Mouse (Mus musculus): ENCODE measurements around the gene Rassf6. TPM values are rescaled to one million over a fixed set of nuclear protein-coding genes. Genes with fewer than 3 reads are reported as not detected.
"Not testable (repeated sequence)": the region's sequence is repeated elsewhere in the genome, so short reads cannot be mapped to it uniquely, and the experiment has no call there.

Rassf6 gene
- total and polyA plus RNA-seq, 3 experiments = not detected

DNA sequence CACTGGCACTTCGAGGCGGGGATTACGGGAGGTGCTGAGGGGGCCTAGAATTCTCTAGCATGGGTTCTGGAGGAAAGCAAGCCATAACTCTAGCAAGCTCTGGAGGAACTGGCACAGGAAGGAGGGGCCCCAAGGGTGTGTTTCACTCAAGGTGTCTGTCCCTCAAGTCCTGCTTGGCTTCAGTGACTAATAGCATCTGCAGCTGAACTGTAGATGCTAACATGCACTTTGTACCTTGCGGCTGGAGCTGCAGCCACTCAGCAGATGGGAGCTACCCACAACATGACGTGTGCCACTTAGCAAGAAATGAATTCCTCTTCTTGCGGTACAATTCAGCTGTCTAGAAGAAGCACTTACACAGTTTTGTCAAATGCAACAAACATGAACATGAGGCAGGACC lies 18.7 kb downstream of the Rassf6 start:
- no peaks in the 10 kb centered on the region for H3K27me3 ChIP-seq (ENCODE audit: insufficient read depth, low read length)
- no peaks in the 10 kb centered on the region for H3K36me3 ChIP-seq (replicated peaks)
- H3K4me1 ChIP-seq (ENCODE audit: insufficient read depth, low read depth, low read length) = no peaks in the 10 kb centered on the region
- H3K4me3 ChIP-seq (ENCODE audit: low read depth, low read length) = no peak overlapping the region
- no peaks in the 10 kb centered on the region for H3K9me3 ChIP-seq (replicated peaks)
- ATAC-seq (ENCODE audit: extremely low read depth, insufficient number of reproducible peaks, low FRiP score, poor library complexity, severe bottlenecking) (no peak), DNase-seq (ENCODE audit: low spot score) (no peak)
- TF ChIP-seq TAL1 (conservative IDR thresholded peaks at IDR 0.05; ENCODE audit: low read depth, low read length) = no peak
- TF ChIP-seq GATA1 (IDR thresholded peaks at IDR 0.05; ENCODE audit: borderline replicate concordance, low read length) = no peak
- TF ChIP-seq GATA2 (IDR thresholded peaks at IDR 0.05; ENCODE audit: borderline replicate concordance, low read depth, low read length) = no peak
- TF ChIP-seq CTCF (IDR thresholded peaks at IDR 0.05; ENCODE audit: low read depth, low read length) = no peak
- TF ChIP-seq POLR2AphosphoS5 (IDR thresholded peaks at IDR 0.05; ENCODE audit: insufficient replicate concordance, low read depth, low read length) = no peak

DNA sequence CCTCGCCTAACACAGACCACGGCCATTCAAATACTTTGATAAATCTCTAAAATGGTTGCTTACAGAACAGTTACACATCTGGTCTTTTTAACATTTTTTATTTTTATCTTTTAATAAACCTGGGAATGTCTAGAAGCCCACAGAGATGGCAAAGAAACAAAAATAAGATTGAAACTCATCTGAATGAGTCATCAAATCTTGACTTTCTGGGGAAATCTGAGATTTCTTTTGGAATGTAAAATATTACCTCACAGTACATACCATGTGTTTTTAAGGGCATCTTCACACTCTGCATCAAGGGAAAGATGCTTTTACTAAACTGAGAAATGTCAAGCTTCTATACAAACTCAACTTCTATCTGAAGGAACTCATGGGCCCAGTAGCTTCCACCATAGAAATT lies 19.1 kb downstream of the Rassf6 start:
- no peaks in the 10 kb centered on the region for H3K4me1 ChIP-seq (ENCODE audit: insufficient read depth, low read depth, low read length)
- ATAC-seq (ENCODE audit: extremely low read depth, insufficient number of reproducible peaks, low FRiP score, poor library complexity, severe bottlenecking) = no peak
- no peaks in the 10 kb centered on the region for H3K9me3 ChIP-seq (replicated peaks)

DNA sequence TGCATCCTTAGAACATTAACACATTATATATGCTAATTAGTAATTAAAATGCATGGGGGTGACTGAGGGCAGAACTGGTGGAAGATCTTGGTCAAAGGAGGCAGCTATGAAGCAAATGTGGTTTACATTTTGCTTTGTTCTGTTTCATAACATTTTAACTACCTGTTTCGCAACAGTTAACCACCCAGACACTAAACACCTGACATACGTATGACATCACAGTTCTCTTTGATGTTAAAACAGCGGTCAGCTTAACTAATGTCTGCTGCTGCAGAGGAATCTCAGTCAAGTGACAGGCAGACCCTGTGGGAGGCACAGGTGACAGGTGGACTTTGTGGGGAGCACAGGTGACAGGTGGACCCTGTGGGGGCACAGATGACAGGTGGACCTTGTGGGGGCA lies 22.6 kb downstream of the Rassf6 start:
- ATAC-seq (ENCODE audit: extremely low read depth, insufficient number of reproducible peaks, low FRiP score, poor library complexity, severe bottlenecking) = no peak
- H3K36me3 ChIP-seq (replicated peaks) = no peaks in the 10 kb centered on the region
- no peak overlapping the region for H3K4me3 ChIP-seq (ENCODE audit: low read depth, low read length)
- H3K4me1 ChIP-seq (ENCODE audit: insufficient read depth, low read depth, low read length) = no peaks in the 10 kb centered on the region
- no peak for DNase-seq (ENCODE audit: low spot score)
- H3K27me3 ChIP-seq (ENCODE audit: insufficient read depth, low read length) = no peaks in the 10 kb centered on the region
- H3K9me3 ChIP-seq (replicated peaks) = no peaks in the 10 kb centered on the region
- TF ChIP-seq GATA2 (IDR thresholded peaks at IDR 0.05; ENCODE audit: borderline replicate concordance, low read depth, low read length) (no peak), TAL1 (conservative IDR thresholded peaks at IDR 0.05; ENCODE audit: low read depth, low read length) (no peak), POLR2AphosphoS5 (IDR thresholded peaks at IDR 0.05; ENCODE audit: insufficient replicate concordance, low read depth, low read length) (no peak), CTCF (IDR thresholded peaks at IDR 0.05; ENCODE audit: low read depth, low read length) (no peak), GATA1 (IDR thresholded peaks at IDR 0.05; ENCODE audit: borderline replicate concordance, low read length) (no peak)

More for the DNA sequence above, 19.1 kb downstream of the Rassf6 start:
- no peaks in the 10 kb centered on the region for H3K27me3 ChIP-seq (ENCODE audit: insufficient read depth, low read length)
- TF ChIP-seq GATA2 (IDR thresholded peaks at IDR 0.05; ENCODE audit: borderline replicate concordance, low read depth, low read length) = no peak
- no peak for TF ChIP-seq CTCF (IDR thresholded peaks at IDR 0.05; ENCODE audit: low read depth, low read length)
- no peak for TF ChIP-seq GATA1 (IDR thresholded peaks at IDR 0.05; ENCODE audit: borderline replicate concordance, low read length)
- TF ChIP-seq TAL1 (conservative IDR thresholded peaks at IDR 0.05; ENCODE audit: low read depth, low read length) = no peak
- no peaks in the 10 kb centered on the region for H3K36me3 ChIP-seq (replicated peaks)
- H3K4me3 ChIP-seq (ENCODE audit: low read depth, low read length) = no peak overlapping the region
- no peak for DNase-seq (ENCODE audit: low spot score)

- not testable (repeated sequence) for ATAC-seq (ENCODE audit: extremely low read depth, insufficient number of reproducible peaks, low FRiP score, poor library complexity, severe bottlenecking); H3K9me3 ChIP-seq (replicated peaks); DNase-seq (ENCODE audit: low spot score); H3K4me3 ChIP-seq (ENCODE audit: low read depth, low read length); H3K4me1 ChIP-seq (ENCODE audit: insufficient read depth, low read depth, low read length); H3K36me3 ChIP-seq (replicated peaks); H3K27me3 ChIP-seq (ENCODE audit: insufficient read depth, low read length)
These were observed 27.7 kb downstream of the Rassf6 start for GRCm38 (mm10) chr5:90612751-90613150.

GRCm38 (mm10) chr5:90611996-90612611 lies 28.4 kb downstream of the Rassf6 start:
- TF ChIP-seq GATA1 (IDR thresholded peaks at IDR 0.05; ENCODE audit: borderline replicate concordance, low read length) (no peak), GATA2 (IDR thresholded peaks at IDR 0.05; ENCODE audit: borderline replicate concordance, low read depth, low read length) (no peak), POLR2AphosphoS5 (IDR thresholded peaks at IDR 0.05; ENCODE audit: insufficient replicate concordance, low read depth, low read length) (no peak), TAL1 (conservative IDR thresholded peaks at IDR 0.05; ENCODE audit: low read depth, low read length) (no peak), CTCF (IDR thresholded peaks at IDR 0.05; ENCODE audit: low read depth, low read length) (no peak)
- H3K4me3 ChIP-seq (ENCODE audit: low read depth, low read length) = no peak overlapping the region
- no peak for ATAC-seq (ENCODE audit: extremely low read depth, insufficient number of reproducible peaks, low FRiP score, poor library complexity, severe bottlenecking)
- no peaks in the 10 kb centered on the region for H3K9me3 ChIP-seq (replicated peaks)
- H3K36me3 ChIP-seq (replicated peaks) = no peaks in the 10 kb centered on the region
- no peaks in the 10 kb centered on the region for H3K4me1 ChIP-seq (ENCODE audit: insufficient read depth, low read depth, low read length)
- H3K27me3 ChIP-seq (ENCODE audit: insufficient read depth, low read length) = no peaks in the 10 kb centered on the region
- DNase-seq (ENCODE audit: low spot score) = no peak

DNA sequence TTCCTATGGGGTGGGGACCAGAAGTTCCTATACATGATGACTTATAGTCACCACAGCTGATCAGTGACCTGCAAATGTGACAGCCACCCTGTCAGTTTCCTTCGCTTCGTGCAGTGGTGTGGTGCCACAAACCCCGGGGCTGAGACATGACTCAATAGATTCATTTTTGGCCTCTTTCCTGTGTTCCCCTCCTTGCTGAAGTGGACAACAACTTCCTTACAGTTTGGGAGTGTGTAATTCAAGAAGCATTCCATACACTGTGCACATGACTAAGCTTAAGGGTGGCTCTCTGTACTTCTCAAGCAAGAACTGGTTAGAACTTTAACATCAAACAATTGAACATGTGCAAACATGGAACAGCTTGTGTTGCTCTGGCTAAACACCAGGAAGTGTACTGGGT lies 29.1 kb downstream of the Rassf6 start:
- DNase-seq (ENCODE audit: low spot score) (no peak), ATAC-seq (ENCODE audit: extremely low read depth, insufficient number of reproducible peaks, low FRiP score, poor library complexity, severe bottlenecking) (no peak)
- no peak overlapping the region for H3K4me3 ChIP-seq (ENCODE audit: low read depth, low read length)
- H3K4me1 ChIP-seq (ENCODE audit: insufficient read depth, low read depth, low read length) = no peaks in the 10 kb centered on the region
- no peaks in the 10 kb centered on the region for H3K36me3 ChIP-seq (replicated peaks)
- TF ChIP-seq GATA1 (IDR thresholded peaks at IDR 0.05; ENCODE audit: borderline replicate concordance, low read length) = no peak
- no peak for TF ChIP-seq CTCF (IDR thresholded peaks at IDR 0.05; ENCODE audit: low read depth, low read length)
- no peak for TF ChIP-seq TAL1 (conservative IDR thresholded peaks at IDR 0.05; ENCODE audit: low read depth, low read length)
- no peak for TF ChIP-seq POLR2AphosphoS5 (IDR thresholded peaks at IDR 0.05; ENCODE audit: insufficient replicate concordance, low read depth, low read length)
- no peak for TF ChIP-seq GATA2 (IDR thresholded peaks at IDR 0.05; ENCODE audit: borderline replicate concordance, low read depth, low read length)
- H3K9me3 ChIP-seq (replicated peaks) = no peaks in the 10 kb centered on the region
- no peaks in the 10 kb centered on the region for H3K27me3 ChIP-seq (ENCODE audit: insufficient read depth, low read length)

DNA sequence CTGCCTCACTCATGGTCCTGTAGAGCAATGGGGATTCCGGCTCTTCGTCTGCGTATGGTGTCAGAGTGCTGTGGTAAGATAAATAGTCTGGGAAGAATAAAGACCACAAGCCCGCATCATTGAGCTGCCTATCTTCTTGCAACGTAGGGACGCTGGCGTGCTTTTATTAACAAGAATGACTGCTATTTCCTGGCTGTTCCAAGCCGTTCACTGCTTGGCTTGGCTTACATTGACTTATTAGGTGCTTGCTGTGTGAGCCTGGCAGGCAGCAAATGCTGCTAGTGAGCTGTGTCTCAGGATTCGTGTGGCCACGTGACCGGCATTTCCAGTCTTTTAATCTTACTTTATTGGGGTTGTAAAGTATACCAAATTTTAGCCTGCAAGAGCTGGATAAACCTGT lies 31.6 kb downstream of the Rassf6 start:
- no peaks in the 10 kb centered on the region for H3K4me1 ChIP-seq (ENCODE audit: insufficient read depth, low read depth, low read length)
- TF ChIP-seq GATA2 (IDR thresholded peaks at IDR 0.05; ENCODE audit: borderline replicate concordance, low read depth, low read length) (no peak), GATA1 (IDR thresholded peaks at IDR 0.05; ENCODE audit: borderline replicate concordance, low read length) (no peak), TAL1 (conservative IDR thresholded peaks at IDR 0.05; ENCODE audit: low read depth, low read length) (no peak), POLR2AphosphoS5 (IDR thresholded peaks at IDR 0.05; ENCODE audit: insufficient replicate concordance, low read depth, low read length) (no peak), CTCF (IDR thresholded peaks at IDR 0.05; ENCODE audit: low read depth, low read length) (no peak)
- H3K4me3 ChIP-seq (ENCODE audit: low read depth, low read length) = no peak overlapping the region
- no peaks in the 10 kb centered on the region for H3K9me3 ChIP-seq (replicated peaks)
- H3K27me3 ChIP-seq (ENCODE audit: insufficient read depth, low read length) = no peaks in the 10 kb centered on the region
- H3K36me3 ChIP-seq (replicated peaks) = no peaks in the 10 kb centered on the region
- no peak for ATAC-seq (ENCODE audit: extremely low read depth, insufficient number of reproducible peaks, low FRiP score, poor library complexity, severe bottlenecking)
- DNase-seq (ENCODE audit: low spot score) = no peak

All from G1E (cell line).